18 mouse cellular contexts compared by ENCODE assay signal in the genomic region with DNA sequence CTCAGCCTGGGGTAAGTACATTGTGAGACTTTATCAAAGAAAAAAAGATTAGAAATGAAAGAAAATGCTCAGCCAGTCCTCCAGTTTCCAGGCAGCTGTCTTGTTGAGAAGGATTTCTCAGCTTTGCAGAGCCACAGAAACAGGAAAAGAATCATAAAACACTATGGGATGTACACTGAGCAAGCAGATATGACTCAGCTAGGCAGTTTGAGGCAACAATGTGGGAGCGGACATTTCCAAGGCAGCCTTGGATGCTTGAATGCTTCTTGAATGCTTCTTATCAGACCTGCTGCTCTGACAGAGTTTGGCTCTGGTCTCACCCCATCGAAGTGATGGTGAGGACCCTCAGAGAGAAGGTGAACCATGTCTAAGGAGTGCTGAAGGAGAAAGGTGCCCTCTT. TPM values are rescaled to one million over a fixed set of nuclear protein-coding genes. Genes with fewer than 3 reads are reported as not detected.
DNase-seq lines count a peak whose midpoint lies in the region; ATAC-seq and TF ChIP-seq lines count a peak whose summit lies in the region.
"Had no signal": no experiment of that assay in that cellular context is flagged by ENCODE, and none has a peak within 500 bp of the region (broad histone marks: within the 10 kb centered on the region; RNA-seq: fewer than 3 reads in every experiment).

No protein-coding gene starts in this region.

- H3K9ac ChIP-seq in liver, embryonic 12.5 days, result no peak overlapping the region
- no peak overlapping the region for H3K9ac ChIP-seq in liver, postnatal 0 days (replicated peaks)
- H3K9ac ChIP-seq in intestine, embryonic 16.5 days (ENCODE audit: low read depth, low read length), result no peak overlapping the region
- H3K9ac ChIP-seq in neural tube, embryonic 15.5 days (replicated peaks), result no peak overlapping the region
- H3K9ac ChIP-seq: hindbrain, embryonic 13.5 days had no signal

- 60% methylated on average over 2 of the region's 2 CpGs for WGBS in kidney, adult 2 months
- 53% methylated on average over 2 of the region's 2 CpGs for WGBS in liver, embryonic 12.5 days (ENCODE audit: insufficient replicate concordance)
- WGBS in liver, postnatal 0 days (ENCODE audit: insufficient replicate concordance), result 66% methylated on average over 2 of the region's 2 CpGs
- WGBS in intestine, embryonic 16.5 days, result 74% methylated on average over 2 of the region's 2 CpGs
- WGBS in neural tube, embryonic 15.5 days, result 83% methylated on average over 2 of the region's 2 CpGs

- ATAC-seq in liver, embryonic 12.5 days, result no peak
- ATAC-seq in liver, postnatal 0 days, result no peak
- no peak for ATAC-seq in intestine, embryonic 16.5 days
- no peak for ATAC-seq in neural tube, embryonic 15.5 days (ENCODE audit: low FRiP score)
- ATAC-seq: forebrain, embryonic 14.5 days had no signal

- no peak for DNase-seq in kidney, adult 2 months
- no peak for DNase-seq in kidney, adult 11 months
- no peak for DNase-seq in liver, postnatal 0 days
- DNase-seq in NIH3T3 (ENCODE audit: low read depth), result peak; percentile 79
- DNase-seq in urinary bladder, adult 2 months (ENCODE audit: low spot score), result no peak
- DNase-seq: cerebellum, adult 2 months; layer of hippocampus, postnatal 36 days; midbrain, embryonic 14.5 days; thymus, adult 2 months had no signal

- no peak overlapping the region for H3K4me3 ChIP-seq in kidney, adult 2 months (ENCODE audit: insufficient read depth, low read depth, low read length)
- H3K4me3 ChIP-seq in liver, embryonic 12.5 days, result no peak overlapping the region
- no peak overlapping the region for H3K4me3 ChIP-seq in liver, postnatal 0 days (ENCODE audit: low read depth, low read length)
- no peak overlapping the region for H3K4me3 ChIP-seq in intestine, embryonic 16.5 days (ENCODE audit: low read length)
- H3K4me3 ChIP-seq in neural tube, embryonic 15.5 days (replicated peaks), result no peak overlapping the region
- H3K4me3 ChIP-seq: hindbrain, embryonic 13.5 days had no signal

- TF ChIP-seq CTCF in kidney, adult 2 months (conservative IDR thresholded peaks at IDR 0.05; ENCODE audit: insufficient read depth, insufficient read length, low read depth, low read length), result no peak
- no peak for TF ChIP-seq CTCF in liver, postnatal 0 days (IDR thresholded peaks at IDR 0.05; ENCODE audit: low read depth)

- peaks cover 6% of the 10 kb centered on the region; the same call in 1 of the 2 replicates for H3K4me1 ChIP-seq in kidney, adult 2 months (ENCODE audit: control insufficient read depth, insufficient read depth, low read length)
- peaks cover 35% of the 10 kb centered on the region for H3K4me1 ChIP-seq in liver, embryonic 12.5 days
- no peaks in the 10 kb centered on the region; the same call in none of the 2 replicates for H3K4me1 ChIP-seq in liver, postnatal 0 days (ENCODE audit: insufficient read depth)
- peaks cover 8% of the 10 kb centered on the region for H3K4me1 ChIP-seq in intestine, embryonic 16.5 days (ENCODE audit: control insufficient read depth, insufficient read depth, low read length)
- peaks cover 12% of the 10 kb centered on the region; the same call in 1 of the 2 replicates for H3K4me1 ChIP-seq in neural tube, embryonic 15.5 days

- H3K9me3 ChIP-seq in liver, embryonic 12.5 days (replicated peaks), result no peaks in the 10 kb centered on the region
- H3K9me3 ChIP-seq in liver, postnatal 0 days (ENCODE audit: low read length), result no peaks in the 10 kb centered on the region
- no peaks in the 10 kb centered on the region for H3K9me3 ChIP-seq in intestine, embryonic 16.5 days (ENCODE audit: control insufficient read depth, low read length)
- no peaks in the 10 kb centered on the region for H3K9me3 ChIP-seq in neural tube, embryonic 15.5 days (replicated peaks)
- H3K9me3 ChIP-seq: hindbrain, embryonic 13.5 days had no signal

- H3K36me3 ChIP-seq in kidney, adult 2 months (ENCODE audit: control insufficient read depth, insufficient read depth, low read length), result no peaks in the 10 kb centered on the region
- peaks cover 18% of the 10 kb centered on the region for H3K36me3 ChIP-seq in liver, embryonic 12.5 days
- no peaks in the 10 kb centered on the region for H3K36me3 ChIP-seq in liver, postnatal 0 days (replicated peaks; ENCODE audit: insufficient read depth, low read length)
- no peaks in the 10 kb centered on the region for H3K36me3 ChIP-seq in intestine, embryonic 16.5 days (ENCODE audit: control insufficient read depth, insufficient read depth, low read length)
- no peaks in the 10 kb centered on the region for H3K36me3 ChIP-seq in neural tube, embryonic 15.5 days

- no peak for TF ChIP-seq POLR2A in kidney, adult 2 months (IDR thresholded peaks at IDR 0.05; ENCODE audit: low read depth, low read length)

- H3K27me3 ChIP-seq in kidney, adult 2 months (replicated peaks; ENCODE audit: control insufficient read depth, insufficient read depth, low read length), result no peaks in the 10 kb centered on the region
- H3K27me3 ChIP-seq in liver, embryonic 12.5 days (replicated peaks), result no peaks in the 10 kb centered on the region
- H3K27me3 ChIP-seq in liver, postnatal 0 days (ENCODE audit: insufficient read depth, low read length), result no peaks in the 10 kb centered on the region
- H3K27me3 ChIP-seq in intestine, embryonic 16.5 days (replicated peaks; ENCODE audit: control insufficient read depth, insufficient read depth, low read length), result no peaks in the 10 kb centered on the region
- H3K27me3 ChIP-seq in neural tube, embryonic 15.5 days (replicated peaks), result no peaks in the 10 kb centered on the region
- H3K27me3 ChIP-seq: hindbrain, embryonic 13.5 days had no signal

- peak overlapping the region; percentile 7; the same call in 1 of the 2 replicates for H3K27ac ChIP-seq in kidney, adult 2 months (ENCODE audit: insufficient read depth, low read depth, low read length)
- 0 out of 2 replicates have a peak overlapping the region, but pooled peaks have one; percentile 15 for H3K27ac ChIP-seq in liver, embryonic 12.5 days
- H3K27ac ChIP-seq in liver, postnatal 0 days (ENCODE audit: low read depth), result no peak overlapping the region
- H3K27ac ChIP-seq in intestine, embryonic 16.5 days (ENCODE audit: low read length), result peak overlapping the region; percentile 54
- H3K27ac ChIP-seq in neural tube, embryonic 15.5 days (replicated peaks), result no peak overlapping the region
- H3K27ac ChIP-seq: hindbrain, embryonic 13.5 days had no signal

- no peak overlapping the region for H3K4me2 ChIP-seq in liver, embryonic 12.5 days
- H3K4me2 ChIP-seq in liver, postnatal 0 days (ENCODE audit: low read depth, low read length), result no peak overlapping the region
- H3K4me2 ChIP-seq in intestine, embryonic 16.5 days (ENCODE audit: low read depth, low read length), result no peak overlapping the region
- no peak overlapping the region for H3K4me2 ChIP-seq in neural tube, embryonic 15.5 days
- H3K4me2 ChIP-seq: hindbrain, embryonic 13.5 days; liver, embryonic 11.5 days had no signal

- TF ChIP-seq EP300 in liver, postnatal 0 days (IDR thresholded peaks at IDR 0.05; ENCODE audit: low read depth), result no peak

RNA-seq across cellular contexts. Expression of a gene that starts 3.7 kb away (rescaled TPM):
- polyA plus RNA-seq in kidney, adult 2 months (2012; rRNA removed), result 19.0 and 23.5 TPM in 2 replicates
- polyA plus RNA-seq in liver, embryonic 12.5 days (2016; fragmentation: Nextera tagmentation; extraction: Ambion mirVana), result 18.5 and 20.3 TPM in 2 replicates
- polyA plus RNA-seq in liver, postnatal 0 days (2015; fragmentation: Nextera tagmentation; extraction: Ambion mirVana), result 5.6 and 7.7 TPM in 2 replicates
- 26.1 and 26.6 TPM in 2 replicates for polyA plus RNA-seq in intestine, embryonic 16.5 days (2015; fragmentation: Nextera tagmentation; extraction: Ambion mirVana)
- 44.0 and 46.5 TPM in 2 replicates for polyA plus RNA-seq in neural tube, embryonic 15.5 days (2015; fragmentation: Nextera tagmentation; extraction: Ambion mirVana)
- polyA plus RNA-seq in urinary bladder, adult 2 months (2012; rRNA removed), result 10.9 and 15.7 TPM in 2 replicates

RNA-seq across cellular contexts. Expression of a gene that starts 17.4 kb away (rescaled TPM):
- 163 and 166 TPM in 2 replicates for polyA plus RNA-seq in kidney, adult 2 months (2012; rRNA removed)
- polyA plus RNA-seq in liver, embryonic 12.5 days (2016; fragmentation: Nextera tagmentation; extraction: Ambion mirVana), result 332 and 346 TPM in 2 replicates
- 79.9 and 80.2 TPM in 2 replicates for polyA plus RNA-seq in liver, postnatal 0 days (2015; fragmentation: Nextera tagmentation; extraction: Ambion mirVana)
- 461 and 516 TPM in 2 replicates for polyA plus RNA-seq in intestine, embryonic 16.5 days (2015; fragmentation: Nextera tagmentation; extraction: Ambion mirVana)
- polyA plus RNA-seq in neural tube, embryonic 15.5 days (2015; fragmentation: Nextera tagmentation; extraction: Ambion mirVana), result 319 and 377 TPM in 2 replicates
- polyA plus RNA-seq in urinary bladder, adult 2 months (2012; rRNA removed), result 115 and 121 TPM in 2 replicates

RNA-seq across cellular contexts. Expression of a gene that starts 21.9 kb away (rescaled TPM):
- 4.9 and 6.5 TPM in 2 replicates for polyA plus RNA-seq in kidney, adult 2 months (2012; rRNA removed)
- polyA plus RNA-seq in liver, embryonic 12.5 days (2016; fragmentation: Nextera tagmentation; extraction: Ambion mirVana), result 1.3 and 1.6 TPM in 2 replicates
- polyA plus RNA-seq in liver, postnatal 0 days (2015; fragmentation: Nextera tagmentation; extraction: Ambion mirVana), result 0.42 and 0.45 TPM in 2 replicates
- polyA plus RNA-seq in intestine, embryonic 16.5 days (2015; fragmentation: Nextera tagmentation; extraction: Ambion mirVana), result 5.3 and 5.7 TPM in 2 replicates
- polyA plus RNA-seq in neural tube, embryonic 15.5 days (2015; fragmentation: Nextera tagmentation; extraction: Ambion mirVana), result 12.4 and 13.0 TPM in 2 replicates
- 5.0 and 5.6 TPM in 2 replicates for polyA plus RNA-seq in urinary bladder, adult 2 months (2012; rRNA removed)

RNA-seq across cellular contexts. Expression of a gene that starts 45.7 kb away (rescaled TPM):
- not detected in 2 replicates for polyA plus RNA-seq in kidney, adult 2 months (2012; rRNA removed)
- polyA plus RNA-seq in liver, embryonic 12.5 days (2016; fragmentation: Nextera tagmentation; extraction: Ambion mirVana), result not detected in 2 replicates
- not detected in 2 replicates for polyA plus RNA-seq in liver, postnatal 0 days (2015; fragmentation: Nextera tagmentation; extraction: Ambion mirVana)
- polyA plus RNA-seq in intestine, embryonic 16.5 days (2015; fragmentation: Nextera tagmentation; extraction: Ambion mirVana), result not detected in 2 replicates
- not detected in 2 replicates for polyA plus RNA-seq in neural tube, embryonic 15.5 days (2015; fragmentation: Nextera tagmentation; extraction: Ambion mirVana)
- not detected in 2 replicates for polyA plus RNA-seq in urinary bladder, adult 2 months (2012; rRNA removed)
- polyA plus RNA-seq: cerebellum, adult 2 months; forebrain, embryonic 14.5 days; hindbrain, embryonic 13.5 days; kidney, embryonic 14.5 days; liver, embryonic 11.5 days; midbrain, embryonic 14.5 days; neural tube, embryonic 11.5 days; spleen, adult 2 months; thymus, adult 2 months had no signal

RNA-seq across cellular contexts. Expression of a gene that starts 45.8 kb away (rescaled TPM):
- polyA plus RNA-seq in kidney, adult 2 months (2012; rRNA removed), result not detected in 2 replicates
- polyA plus RNA-seq in liver, embryonic 12.5 days (2016; fragmentation: Nextera tagmentation; extraction: Ambion mirVana), result not detected in 2 replicates
- not detected in 2 replicates for polyA plus RNA-seq in liver, postnatal 0 days (2015; fragmentation: Nextera tagmentation; extraction: Ambion mirVana)
- polyA plus RNA-seq in intestine, embryonic 16.5 days (2015; fragmentation: Nextera tagmentation; extraction: Ambion mirVana), result 0.22 TPM in 1 of 2 replicates, not detected in the other
- 0.33 and 0.54 TPM in 2 replicates for polyA plus RNA-seq in neural tube, embryonic 15.5 days (2015; fragmentation: Nextera tagmentation; extraction: Ambion mirVana)
- polyA plus RNA-seq in urinary bladder, adult 2 months (2012; rRNA removed), result 0.10 TPM in 1 of 2 replicates, not detected in the other
- polyA plus RNA-seq: liver, embryonic 11.5 days had no signal

Comparison
In these comparisons a context has a peak if more than half of its experiments do, and no peak if none do; other contexts are left out.
1. H3K27ac ChIP-seq: peak in kidney, adult 2 months (single experiment), liver, embryonic 12.5 days (single experiment) and intestine, embryonic 16.5 days (single experiment); none in liver, postnatal 0 days (single experiment) and neural tube, embryonic 15.5 days (single experiment).